Mouse (Mus musculus): ENCODE results near the gene Kcna6.

Kcna6 gene

DNA sequence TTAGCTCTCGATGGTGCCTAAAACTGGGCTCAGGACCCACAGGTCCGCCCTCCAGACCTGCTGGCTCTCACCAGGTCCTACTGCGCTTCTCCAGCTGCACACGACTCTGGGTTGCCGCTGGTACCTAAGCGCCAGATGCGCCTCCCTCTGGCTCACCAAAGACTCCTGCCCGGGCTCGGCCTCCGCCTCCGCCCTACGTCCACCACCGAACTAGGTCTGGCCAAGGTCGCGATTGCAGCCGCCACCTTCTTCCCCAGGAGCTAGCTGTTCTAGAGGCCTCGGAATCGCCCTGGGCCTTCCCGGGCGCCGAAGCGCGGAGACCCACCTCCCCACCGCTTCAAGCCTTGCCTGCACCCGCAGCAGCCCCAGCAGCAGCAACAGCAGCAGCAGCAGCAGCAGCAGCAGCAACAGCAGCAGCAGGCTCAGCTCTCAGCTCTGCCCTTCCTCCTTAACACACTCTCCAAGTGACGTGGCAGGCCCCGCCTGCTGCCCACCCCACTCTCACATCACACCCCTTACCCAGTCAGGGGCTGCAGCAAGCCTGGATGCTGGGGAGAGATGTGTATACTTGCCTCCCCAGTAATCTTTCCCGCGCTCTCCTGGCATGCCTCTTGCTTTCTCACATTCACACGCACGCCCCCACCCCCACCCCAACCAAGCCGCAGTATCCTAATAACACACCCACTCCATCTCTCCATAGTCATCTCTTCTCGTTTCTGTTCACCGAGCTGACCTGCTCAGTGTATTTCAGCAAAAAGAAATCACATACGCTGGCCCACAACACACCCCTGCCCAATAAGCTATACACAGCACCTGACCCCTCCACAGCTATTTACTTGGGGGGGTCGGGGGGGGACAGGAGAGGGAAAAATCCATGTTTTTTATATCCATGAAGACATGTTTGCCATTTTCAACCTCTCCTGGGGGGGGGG is at the start of gene Kcna6:
Gene Kcna6, minus strand, starts transcription at position 464 of the 932 bp plus-strand sequence.
- no peak for ATAC-seq (ENCODE audit: insufficient number of reproducible peaks, low FRiP score, low TSS enrichment)

DNA sequence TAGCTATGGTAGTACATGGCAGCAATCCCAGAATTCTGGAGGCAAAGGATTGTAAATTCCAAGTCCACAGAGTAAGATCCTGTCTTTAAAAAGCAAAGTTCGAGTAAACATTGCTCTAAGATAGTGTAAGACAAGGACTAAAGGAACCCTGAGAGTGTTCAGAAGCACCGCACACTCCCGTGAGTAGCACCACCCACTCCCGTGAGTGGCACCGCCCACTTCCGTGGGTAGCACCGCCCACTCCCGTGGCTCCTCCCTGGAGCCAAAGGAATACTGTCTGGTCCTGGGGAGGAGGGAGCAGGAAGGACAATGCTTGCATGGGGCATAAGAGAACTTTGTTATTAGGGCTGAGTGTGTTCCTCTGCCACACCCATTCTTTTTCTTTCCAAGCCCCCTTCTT is 48.4 kb upstream of the Kcna6 start:
- ATAC-seq (ENCODE audit: insufficient number of reproducible peaks, low FRiP score, low TSS enrichment) = no peak

GRCm38 (mm10) chr6:126784206-126784605 is 43.7 kb upstream of the Kcna6 start:
- ATAC-seq (ENCODE audit: insufficient number of reproducible peaks, low FRiP score, low TSS enrichment) = no peak

- ATAC-seq (ENCODE audit: insufficient number of reproducible peaks, low FRiP score, low TSS enrichment) = no peak
Observed at GRCm38 (mm10) chr6:126783651-126784066, 43.2 kb upstream of the Kcna6 start.

DNA sequence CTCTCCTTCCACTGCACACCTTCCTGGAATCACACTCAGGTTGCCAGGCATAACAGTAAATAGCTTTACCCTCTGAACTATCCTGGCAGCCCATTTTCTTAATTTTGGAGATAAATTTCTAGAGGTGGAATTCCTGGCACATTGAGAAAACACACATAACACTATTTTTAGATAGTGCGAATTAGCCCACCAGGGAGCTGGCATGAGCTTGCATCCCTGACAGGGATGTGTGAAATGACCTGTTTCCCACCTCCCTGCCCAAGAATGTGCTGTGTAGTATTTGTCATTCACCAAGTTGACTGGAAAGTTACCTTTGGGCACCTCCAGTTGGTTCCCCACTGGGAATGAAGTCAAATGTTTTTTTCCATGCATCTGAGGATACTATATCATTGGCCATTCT is 42.6 kb upstream of the Kcna6 start:
- ATAC-seq (ENCODE audit: insufficient number of reproducible peaks, low FRiP score, low TSS enrichment) = no peak

- ATAC-seq (ENCODE audit: insufficient number of reproducible peaks, low FRiP score, low TSS enrichment) = no peak
Observed at GRCm38 (mm10) chr6:126777889-126778288, 37.4 kb upstream of the Kcna6 start.

GRCm38 (mm10) chr6:126773873-126774272 is 33.4 kb upstream of the Kcna6 start:
- ATAC-seq (ENCODE audit: insufficient number of reproducible peaks, low FRiP score, low TSS enrichment) = no peak

- peak; percentile 42; the same call in 1 of the 2 replicates for ATAC-seq (ENCODE audit: insufficient number of reproducible peaks, low FRiP score, low TSS enrichment)
Observed at GRCm38 (mm10) chr6:126772326-126772725, 31.9 kb upstream of the Kcna6 start.

DNA sequence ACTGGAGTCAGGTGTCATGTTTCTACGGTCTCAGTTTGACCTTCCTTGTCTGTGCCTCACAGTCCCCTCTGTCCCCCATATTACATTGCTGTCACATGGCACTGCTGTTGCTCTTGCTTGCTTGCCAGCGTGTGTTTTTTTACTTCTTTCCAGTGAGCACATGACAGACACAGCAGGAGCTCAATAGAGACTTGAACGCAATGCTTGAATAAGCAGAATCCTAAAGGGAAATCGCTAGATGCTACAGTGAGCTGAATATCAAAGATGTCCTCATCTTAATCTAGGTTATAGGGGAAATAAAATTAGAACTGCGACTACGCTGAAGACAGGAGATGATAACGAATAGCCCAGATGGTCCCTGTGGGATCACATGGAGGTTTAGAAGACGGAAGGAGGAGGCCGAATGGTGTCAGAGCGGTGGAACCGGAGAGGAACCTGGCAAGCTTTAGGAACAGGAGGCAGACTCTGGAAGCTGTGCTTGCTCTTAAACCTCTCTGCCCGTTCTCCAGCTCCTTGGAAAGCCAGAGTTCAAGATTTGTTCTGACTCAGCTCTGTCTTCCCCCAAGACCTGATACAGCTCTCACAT is 29.8 kb upstream of the Kcna6 start:
- no peak for ATAC-seq (ENCODE audit: insufficient number of reproducible peaks, low FRiP score, low TSS enrichment)

DNA sequence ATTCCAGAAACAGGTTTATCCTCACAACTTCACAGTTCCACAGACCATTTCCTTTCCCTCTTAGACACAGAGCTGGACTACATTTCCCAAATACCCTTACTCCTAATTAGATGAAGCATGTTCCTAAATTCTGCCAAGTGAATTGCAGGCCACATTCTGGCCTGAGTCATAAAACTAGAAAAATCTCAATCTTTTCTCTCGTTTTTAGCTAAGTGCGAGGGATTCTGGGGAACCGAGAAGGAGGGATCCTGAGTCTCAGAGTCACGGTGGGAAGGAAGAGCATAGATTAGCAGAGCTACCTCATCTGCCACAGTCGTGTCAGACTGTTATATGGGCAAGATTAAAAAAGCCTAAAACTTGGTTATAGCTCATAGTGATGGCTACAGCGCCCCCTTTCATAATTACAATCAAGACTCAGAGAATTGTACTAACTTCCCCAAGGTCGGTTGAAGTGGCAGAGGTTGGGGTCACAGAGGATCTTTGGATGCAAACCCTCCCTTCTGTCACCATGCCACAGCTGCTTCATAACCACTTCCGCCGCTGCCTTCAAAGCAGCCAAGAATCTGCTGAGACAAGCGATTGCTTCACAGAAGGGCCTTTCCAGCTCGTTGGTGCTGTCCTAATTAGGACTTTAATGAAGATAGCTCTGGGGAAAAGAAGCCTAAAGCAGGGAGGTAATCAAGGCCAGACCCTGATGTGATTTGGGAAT is 28.6 kb upstream of the Kcna6 start:
- no peak for ATAC-seq (ENCODE audit: insufficient number of reproducible peaks, low FRiP score, low TSS enrichment)

DNA sequence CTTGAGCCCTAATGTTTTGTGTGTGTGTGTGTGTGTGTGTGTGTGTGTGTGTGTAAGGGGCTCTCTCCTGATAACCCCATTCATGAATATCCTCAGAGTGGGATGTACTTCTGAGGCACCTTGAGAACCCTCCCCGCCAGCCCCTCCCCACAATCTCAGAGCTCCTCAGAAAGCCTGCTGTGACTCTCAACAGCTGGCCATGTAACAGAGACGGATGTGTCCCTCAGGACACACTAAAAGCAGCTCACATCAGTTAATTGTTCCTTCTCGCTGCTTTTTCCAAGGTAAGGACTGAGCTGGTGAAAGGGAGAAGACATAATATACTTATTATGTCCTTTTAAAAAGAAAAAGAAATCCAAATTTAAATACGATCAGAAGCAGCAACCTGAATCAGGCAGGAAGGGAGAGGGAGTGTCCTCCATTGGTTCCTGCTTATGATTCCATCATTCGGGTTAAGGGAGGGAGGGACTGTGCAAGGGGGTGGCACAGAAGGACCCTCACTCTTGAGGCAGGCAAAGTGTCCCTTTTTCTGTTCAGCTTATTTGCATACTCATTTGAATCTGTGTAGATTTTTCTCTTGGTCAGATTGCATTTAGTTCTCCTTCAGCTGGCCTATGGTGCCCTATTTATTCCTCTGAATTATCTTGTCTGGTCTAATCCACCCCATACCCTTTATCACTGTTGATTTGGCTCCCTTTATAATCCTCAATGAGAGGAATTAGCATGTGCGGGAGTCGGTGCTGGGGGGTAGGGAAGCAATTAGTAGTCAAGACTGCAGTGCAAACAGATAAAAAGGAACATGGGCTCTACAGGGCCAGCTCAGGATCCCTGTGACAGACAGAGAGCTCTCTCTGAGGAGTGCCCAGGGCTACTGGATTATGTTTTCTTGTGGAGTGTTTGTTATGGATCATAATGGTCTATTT is 27.4 kb upstream of the Kcna6 start:
- no peak for ATAC-seq (ENCODE audit: insufficient number of reproducible peaks, low FRiP score, low TSS enrichment)

DNA sequence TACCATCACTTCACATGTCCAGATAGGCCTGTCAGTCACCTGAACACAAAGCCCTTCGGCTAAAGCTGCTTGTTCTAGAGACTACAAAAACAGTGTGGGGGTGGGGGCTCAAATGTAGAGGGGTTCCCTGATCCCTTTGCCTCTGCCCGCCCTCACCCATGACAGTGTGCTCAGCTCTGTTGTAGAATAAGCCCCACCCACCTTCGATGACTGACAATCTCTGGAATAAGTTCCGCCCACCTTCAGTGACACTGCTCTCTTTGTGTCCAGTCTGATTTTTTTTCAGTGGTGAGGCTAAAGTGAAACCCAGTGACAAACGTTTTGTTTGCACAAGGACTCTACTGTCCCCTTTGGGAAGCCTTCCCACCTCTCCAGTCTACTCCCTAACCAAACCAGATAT is 26.1 kb upstream of the Kcna6 start:
- no peak for ATAC-seq (ENCODE audit: insufficient number of reproducible peaks, low FRiP score, low TSS enrichment)

GRCm38 (mm10) chr6:126764563-126765091 is 24.2 kb upstream of the Kcna6 start:
- ATAC-seq (ENCODE audit: insufficient number of reproducible peaks, low FRiP score, low TSS enrichment) = no peak

DNA sequence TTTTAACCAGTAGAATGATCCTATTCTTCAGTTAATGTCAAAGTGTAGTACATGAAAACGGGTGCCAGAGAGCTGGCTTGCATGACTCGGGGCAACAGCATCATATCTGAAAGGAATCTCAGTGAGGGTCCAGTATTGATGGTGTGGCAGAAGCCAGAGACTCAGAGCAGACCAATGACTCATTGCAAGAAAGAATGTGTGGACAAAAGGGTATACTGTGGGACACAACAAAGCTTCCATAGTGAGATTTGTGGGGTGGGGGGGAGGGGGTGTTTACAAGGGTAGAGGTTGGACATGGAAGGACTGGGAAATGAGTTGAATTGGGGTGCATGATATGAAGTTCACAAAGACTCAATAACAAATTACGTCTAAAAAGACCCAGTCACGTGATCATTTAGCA is 20.9 kb upstream of the Kcna6 start:
- no peak for ATAC-seq (ENCODE audit: insufficient number of reproducible peaks, low FRiP score, low TSS enrichment)

- ATAC-seq (ENCODE audit: insufficient number of reproducible peaks, low FRiP score, low TSS enrichment) = no peak
Observed at GRCm38 (mm10) chr6:126755729-126756411, 15.4 kb upstream of the Kcna6 start.

DNA sequence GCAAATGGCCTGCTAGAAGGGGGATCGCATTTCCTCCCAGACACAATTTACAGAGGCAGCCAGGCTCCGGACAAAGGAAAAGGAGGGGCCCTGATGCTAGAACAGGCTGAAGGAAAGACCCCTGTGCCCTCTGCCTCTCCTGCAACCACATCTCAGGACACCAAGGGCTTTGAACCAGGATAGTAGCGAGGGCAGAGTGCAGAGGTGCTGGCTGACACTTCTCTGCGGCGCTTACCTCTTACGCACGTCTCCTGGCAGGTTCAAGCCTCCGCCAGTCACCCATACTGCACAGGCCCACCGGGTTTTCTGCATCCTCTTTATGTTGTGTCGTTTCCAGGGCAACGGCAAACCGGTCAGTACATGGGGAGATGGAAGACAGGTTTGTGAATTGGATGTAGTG is 12.0 kb upstream of the Kcna6 start:
- no peak for ATAC-seq (ENCODE audit: insufficient number of reproducible peaks, low FRiP score, low TSS enrichment)

DNA sequence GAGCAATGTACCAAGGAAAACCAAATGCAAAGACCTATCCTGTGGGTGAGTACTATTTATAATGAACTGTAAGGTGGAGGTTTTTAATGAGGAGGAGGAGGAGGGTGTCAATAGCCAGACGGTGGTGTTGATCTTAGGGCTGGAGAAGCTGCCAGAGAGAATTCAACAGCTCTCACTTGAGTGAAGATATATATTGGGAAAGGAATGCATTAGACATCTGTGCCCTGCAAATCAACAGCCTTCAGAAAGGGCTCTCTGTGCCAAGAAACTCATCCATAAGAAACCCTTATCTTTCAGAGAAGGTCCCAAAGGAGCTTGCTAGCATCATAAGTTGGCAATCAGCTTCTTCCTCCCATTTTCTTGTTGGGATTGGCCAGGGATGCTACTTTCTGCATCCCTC is 5.4 kb upstream of the Kcna6 start:
- no peak for ATAC-seq (ENCODE audit: insufficient number of reproducible peaks, low FRiP score, low TSS enrichment)

DNA sequence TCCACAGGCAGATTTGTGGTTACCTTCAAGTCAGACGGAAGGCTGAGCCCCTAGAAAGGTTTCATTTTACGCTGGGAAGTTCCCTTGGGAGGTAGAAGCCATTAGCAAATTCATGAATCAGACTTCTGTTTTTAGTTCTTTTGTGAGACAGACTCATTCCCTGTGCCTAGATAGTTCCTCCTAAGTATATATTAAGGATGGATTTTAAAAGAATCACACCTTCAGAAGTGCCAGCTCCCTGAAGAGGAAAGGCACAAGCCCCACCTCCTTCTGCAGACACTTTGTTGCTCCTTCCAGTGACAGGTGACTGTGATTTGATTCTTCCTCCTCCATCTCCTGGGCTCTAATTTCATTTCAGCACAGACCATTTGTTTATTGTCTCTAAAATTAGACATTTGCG is 2.1 kb upstream of the Kcna6 start:
- ATAC-seq (ENCODE audit: insufficient number of reproducible peaks, low FRiP score, low TSS enrichment) = no peak
